Mouse (Mus musculus) adrenal gland, postnatal 10 days (tissue): ENCODE results near the gene Pon1. TPM values are rescaled to one million over a fixed set of nuclear protein-coding genes. Genes with fewer than 3 reads are reported as not detected.

Experiments used
- DNase-seq: peaks from one replicate; pipeline ENCODE4 v3.0.0; 2021; ENCODE audit warnings: mixed read lengths
- total RNA-seq, 2 experiments: library from RNA; stranded (reverse); gene quantifications; 2 replicates each; pipeline ENCODE4 v1.2.3; 2021

The Pon1 gene
- total RNA-seq, 2 experiments from 2014 or later, result 63.3 to 134 TPM

GRCm38 (mm10) chr6:5134986-5135385 lies 58.8 kb downstream of the Pon1 start:
- DNase-seq, result no peak

- DNase-seq, result no peak
Observed at GRCm38 (mm10) chr6:5129364-5130093, 64.2 kb downstream of the Pon1 start.

- no peak for DNase-seq
Observed at GRCm38 (mm10) chr6:5120229-5120628, 73.5 kb downstream of the Pon1 start.

- DNase-seq, result no peak
Observed at GRCm38 (mm10) chr6:5119181-5119910, 74.4 kb downstream of the Pon1 start.

Other genes with a start within 250 kb of the Pon1 start
- gene Pon3, start 62.3 kb upstream of the Pon1 start, total RNA-seq, result 10 to 100 TPM; 90.8 to 93.3 TPM
- gene Pon2, start 104.5 kb upstream of the Pon1 start, total RNA-seq, result 10 to 100 TPM; 25.4 to 28.6 TPM
- 1 to 10 TPM; 6.0 to 6.3 TPM for gene Asb4, start 189.4 kb upstream of the Pon1 start, total RNA-seq